Mouse (Mus musculus) mouse trophoblast stem cell (cell line): Measurements from ENCODE around the gene Pkn3.

Experiments
- in situ Hi-C, 2 experiments: fragments of 300-500 bp; cut with MseI, MboI; formaldehyde crosslinking; loops; 2 replicates in 1 of 2; 3 replicates in 1 of 2; pipeline ENCODE4 v1.15.1; 2025

Gene Pkn3

GRCm38 (mm10) chr2:30063235-30063634, 14.2 kb upstream of the Pkn3 start:
- in situ Hi-C loops, result no loop called here

DNA sequence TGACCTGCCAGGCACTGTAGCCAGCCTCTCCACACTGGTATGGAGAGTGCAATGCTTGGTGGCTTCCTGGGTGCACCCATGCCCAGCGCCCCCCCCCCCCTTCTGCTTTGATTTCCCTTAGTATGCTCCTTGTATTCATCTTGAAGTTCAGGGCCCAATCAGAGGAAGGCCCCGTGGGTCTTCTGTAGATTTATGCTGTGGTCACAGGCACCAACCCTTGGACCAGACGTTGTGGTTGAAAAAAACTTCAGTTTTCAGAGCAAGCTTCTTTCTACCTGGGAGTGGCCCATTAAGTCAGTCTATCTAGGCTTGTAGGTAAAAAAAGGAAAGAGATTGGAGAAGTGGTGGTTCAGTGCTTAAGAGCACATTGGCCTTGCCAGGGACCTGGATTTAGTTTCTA, 13.7 kb upstream of the Pkn3 start:
- in situ Hi-C loops, result no loop called here

- in situ Hi-C loops, result no loop called here
Measured at GRCm38 (mm10) chr2:30064298-30064697, 13.2 kb upstream of the Pkn3 start.

DNA sequence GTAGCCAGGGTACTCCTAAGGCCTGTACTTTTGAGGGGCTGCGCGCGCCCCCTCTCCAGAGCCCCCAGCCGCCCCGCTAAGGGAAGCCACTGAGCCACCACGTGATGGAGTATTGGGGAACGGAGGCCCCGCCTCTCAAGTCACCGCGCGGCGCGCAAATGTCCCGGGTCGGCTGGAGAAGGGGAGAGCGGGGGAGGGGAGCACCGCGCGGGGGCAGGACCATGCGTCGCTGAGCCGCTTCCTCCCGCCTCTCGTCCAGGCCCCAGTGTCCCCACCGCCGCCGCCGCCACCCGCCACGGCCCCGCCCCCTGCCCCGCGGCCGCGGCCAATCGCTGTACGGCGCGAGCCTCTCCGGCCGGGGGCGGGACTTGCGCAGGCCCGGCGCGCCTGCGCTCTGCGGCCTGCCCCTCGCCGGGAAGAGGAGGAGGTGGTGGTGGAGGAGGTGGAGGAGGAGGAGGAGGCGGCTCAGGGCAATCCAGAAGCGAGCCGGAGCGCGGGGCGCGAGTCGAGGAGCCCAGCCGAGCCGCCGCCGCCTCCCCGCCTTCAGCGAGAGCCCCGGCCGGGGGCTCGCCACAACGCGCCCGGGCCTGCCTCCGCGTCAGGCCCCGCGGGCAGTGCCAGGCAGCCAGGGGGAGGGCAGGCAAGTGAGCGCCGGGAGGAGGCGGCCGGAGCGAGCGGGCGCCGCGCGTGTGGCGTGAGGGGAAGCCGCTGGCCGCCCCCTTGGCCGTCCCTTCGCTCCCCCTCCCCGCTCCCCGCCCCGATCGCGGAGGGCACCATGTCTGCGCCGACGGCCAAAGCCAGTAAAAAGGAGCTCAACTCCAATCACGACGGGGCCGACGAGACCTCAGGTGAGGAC, 11.2 kb upstream of the Pkn3 start:
- in situ Hi-C loops, result no loop called here

DNA sequence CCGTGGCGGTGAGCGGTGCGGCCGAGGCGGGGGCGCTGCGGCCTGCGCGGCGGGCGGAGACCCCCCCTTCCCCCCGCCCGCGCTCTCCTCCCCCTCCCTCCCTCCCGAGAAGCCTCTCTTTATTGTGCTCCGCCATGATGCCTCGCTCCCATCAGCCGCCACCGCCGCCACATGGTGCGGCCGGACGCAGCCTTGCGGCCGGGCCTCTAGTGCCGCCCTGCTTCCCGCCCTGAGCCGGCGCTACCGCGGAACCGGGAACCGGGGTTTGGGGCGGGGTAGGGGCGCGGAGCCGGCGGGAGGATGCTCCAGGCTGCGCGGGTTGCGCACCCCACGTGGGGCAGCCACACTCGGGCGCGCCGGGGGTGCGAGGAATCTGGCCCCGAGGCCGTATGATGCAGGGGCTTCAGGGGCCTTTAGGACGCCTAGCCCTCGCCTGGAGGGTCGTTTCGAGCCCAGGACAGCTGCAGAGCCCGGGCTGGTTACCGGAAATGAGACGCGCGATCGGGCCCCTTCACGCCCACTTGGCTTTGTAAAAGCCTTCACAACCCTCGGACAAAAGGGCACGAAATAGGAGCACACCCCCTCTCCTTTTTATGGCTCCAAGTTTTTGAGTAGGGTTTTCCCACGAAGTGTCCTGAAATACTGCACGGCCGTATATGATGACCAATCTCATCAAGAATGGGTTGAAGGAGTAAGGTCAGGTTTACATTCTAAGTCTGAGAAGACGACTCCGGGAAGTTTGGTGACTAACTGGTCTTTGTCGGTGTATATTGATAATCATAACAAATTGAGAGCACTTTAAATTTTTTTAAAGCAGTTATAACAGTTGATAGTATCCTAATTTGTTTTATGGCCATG, 10.2 kb upstream of the Pkn3 start:
- in situ Hi-C loops, result no loop called here

GRCm38 (mm10) chr2:30067962-30068361, 9.5 kb upstream of the Pkn3 start:
- in situ Hi-C loops, result no loop called here

DNA sequence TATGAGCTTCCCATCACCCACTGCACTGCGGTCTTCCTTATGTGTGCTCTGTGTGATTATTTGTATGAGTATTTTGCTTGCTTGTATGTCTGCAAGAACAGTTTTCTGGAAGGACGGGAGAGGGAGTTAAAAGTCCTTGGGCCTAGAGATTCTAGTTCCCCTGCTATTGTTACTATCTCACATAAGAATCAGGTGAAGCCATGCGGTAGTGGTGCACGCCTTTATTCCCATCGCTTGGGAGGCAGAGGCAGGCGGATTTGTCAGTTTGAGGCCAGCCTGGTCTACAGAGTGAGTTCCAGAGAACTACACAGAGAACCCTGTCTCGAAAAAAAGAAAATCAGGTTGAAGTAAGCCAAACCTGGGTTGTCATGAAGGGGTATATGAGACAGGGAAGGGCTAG, 4.6 kb upstream of the Pkn3 start:
- in situ Hi-C loops, result no loop called here

- in situ Hi-C loops, result no loop called here
Measured at GRCm38 (mm10) chr2:30073285-30073684, 4.2 kb upstream of the Pkn3 start.

DNA sequence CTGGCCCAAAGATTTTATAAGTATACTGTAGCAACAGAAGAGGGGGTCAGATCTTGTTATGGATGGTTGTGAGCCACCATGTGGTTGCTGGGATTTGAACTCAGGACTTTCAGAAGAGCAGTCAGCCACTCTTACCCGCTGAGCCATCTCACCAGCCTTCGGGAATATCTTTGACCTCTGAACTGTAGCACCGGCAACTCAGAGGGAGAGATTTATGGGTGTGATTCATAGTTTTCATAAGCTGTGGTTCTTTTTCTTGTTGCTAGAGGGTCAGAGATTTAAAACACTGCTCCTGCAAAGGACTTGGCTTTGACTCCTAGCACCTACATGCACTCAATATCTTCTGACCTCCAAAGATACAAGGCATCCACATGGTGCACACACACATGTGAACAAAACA, 1.9 kb upstream of the Pkn3 start:
- in situ Hi-C loops, result no loop called here

DNA sequence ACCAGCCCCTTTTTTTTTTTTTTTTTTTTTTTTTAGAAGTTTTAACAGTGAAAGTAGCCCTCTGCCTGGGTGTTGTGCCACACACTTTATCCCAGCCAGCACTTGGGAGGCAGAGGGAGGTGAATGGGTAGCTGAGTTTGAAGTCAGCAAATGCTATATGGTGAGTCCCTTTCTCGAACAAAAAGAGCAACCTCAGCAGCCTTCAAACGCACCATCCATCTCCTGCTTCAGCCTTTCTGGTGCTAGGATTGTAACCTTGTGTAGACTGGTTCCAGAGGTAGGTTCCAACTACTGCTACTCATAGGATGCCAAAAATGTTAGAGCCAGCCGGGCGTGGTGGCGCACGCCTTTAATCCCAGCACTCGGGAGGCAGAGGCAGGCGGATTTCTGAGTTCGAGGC, 1.0 kb upstream of the Pkn3 start:
- in situ Hi-C loops, result no loop called here

DNA sequence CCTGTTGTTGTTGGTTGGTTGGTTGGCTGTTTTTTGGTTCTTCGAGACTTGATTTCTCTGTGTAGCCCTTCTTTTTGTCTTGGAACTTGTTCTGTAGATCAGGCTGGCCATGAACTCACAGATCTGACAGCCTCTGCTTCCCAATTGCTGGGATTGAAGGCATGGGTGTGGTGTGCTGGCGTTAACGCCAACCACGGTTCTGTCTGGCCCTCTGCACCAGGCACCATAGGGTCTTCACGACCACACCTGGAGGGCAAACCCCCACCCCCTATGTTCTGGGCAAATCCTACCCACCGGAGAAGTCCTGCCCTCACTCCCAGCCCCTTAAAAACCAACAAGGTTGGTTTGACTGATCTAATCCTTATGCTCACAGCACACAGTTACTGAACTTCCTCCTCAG, 525 bp upstream of the Pkn3 start:
- in situ Hi-C loops, result no loop called here

DNA sequence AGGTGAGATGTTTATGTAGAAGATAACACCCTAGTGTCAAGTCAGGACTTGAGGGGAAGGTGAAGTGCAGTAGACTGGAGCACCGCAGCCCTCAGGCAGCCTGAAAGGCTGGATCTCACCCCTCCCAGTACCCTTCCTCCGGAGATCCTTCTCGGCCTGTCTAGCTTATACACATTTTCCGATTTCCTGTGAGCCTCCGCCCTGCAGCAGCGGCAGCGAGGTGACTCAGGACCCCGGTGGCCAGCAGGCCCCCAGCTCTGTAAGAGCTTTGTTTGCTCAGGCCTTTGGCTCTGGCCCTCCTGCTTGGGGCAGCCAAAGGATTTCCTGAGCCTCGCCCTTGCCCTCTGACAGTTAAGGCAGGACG, 847 bp downstream of the Pkn3 start:
- in situ Hi-C loops, result no loop called here

GRCm38 (mm10) chr2:30078760-30079159, 1.3 kb downstream of the Pkn3 start:
- in situ Hi-C loops, result no loop called here

GRCm38 (mm10) chr2:30080181-30080800, 2.8 kb downstream of the Pkn3 start:
- in situ Hi-C loops, result no loop called here

- in situ Hi-C loops, result no loop called here
Measured at GRCm38 (mm10) chr2:30084113-30084512, 6.6 kb downstream of the Pkn3 start.

DNA sequence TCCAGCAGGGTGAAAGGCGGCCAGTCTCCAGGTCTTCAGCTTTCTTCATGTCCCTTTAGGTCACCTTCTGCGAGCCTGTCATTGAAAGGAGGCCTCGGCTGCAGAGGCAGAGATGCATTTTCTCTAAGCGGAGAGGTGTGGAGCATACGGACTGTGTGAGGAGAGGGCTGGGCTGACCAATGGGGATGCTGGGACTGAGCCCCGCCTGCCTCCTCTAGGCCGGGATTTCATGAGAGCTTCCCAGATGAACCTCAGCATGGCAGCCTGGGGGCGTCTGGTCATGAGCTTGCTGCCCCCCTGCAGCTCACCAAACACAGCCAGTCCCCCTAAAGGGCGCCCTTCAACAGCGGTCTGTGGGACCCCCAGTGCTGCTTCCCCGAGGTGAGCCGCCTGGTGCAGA, 7.1 kb downstream of the Pkn3 start:
- in situ Hi-C loops, result no loop called here

DNA sequence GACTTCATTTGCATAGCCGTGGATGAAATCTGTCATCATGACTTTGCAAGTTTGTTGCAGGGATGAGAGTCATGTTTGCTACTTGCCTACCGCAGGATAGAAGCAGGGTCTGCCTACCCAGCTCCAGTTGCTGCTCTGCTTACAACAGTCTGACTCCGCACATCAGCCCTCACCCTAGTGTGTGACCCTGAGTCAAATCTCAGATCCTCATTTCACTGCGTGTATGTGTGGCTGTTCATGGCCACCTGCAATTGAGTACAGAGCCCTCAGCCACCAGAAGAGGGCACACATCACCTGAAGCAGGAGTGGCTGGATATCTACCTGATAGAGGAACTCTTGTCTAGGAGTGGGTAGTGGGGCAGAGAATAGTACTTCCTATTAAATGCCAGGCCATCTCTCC, 9.8 kb downstream of the Pkn3 start:
- in situ Hi-C loops, result no loop called here

DNA sequence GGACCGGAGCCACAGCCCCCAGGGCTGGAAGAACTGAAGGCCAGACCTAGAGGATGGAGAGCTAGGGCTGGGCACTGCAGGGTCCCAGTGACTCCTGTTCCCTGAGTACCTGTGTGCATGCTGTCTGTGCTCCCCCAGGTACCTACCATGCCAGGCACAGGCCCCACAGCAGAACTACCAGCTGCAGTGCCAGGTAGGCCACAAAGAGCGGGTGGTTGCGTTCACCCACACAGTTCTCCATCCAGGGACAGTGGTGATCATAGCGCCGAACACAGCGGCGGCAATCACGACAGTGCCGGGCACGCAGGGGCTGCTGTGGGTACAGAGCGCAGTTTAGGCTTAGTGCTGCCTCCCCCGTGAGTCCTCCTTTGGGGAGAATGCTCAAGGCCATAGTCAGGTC, 14.0 kb downstream of the Pkn3 start:
- in situ Hi-C loops, result no loop called here

- in situ Hi-C loops, result no loop called here
Measured at GRCm38 (mm10) chr2:30092280-30092918, 14.9 kb downstream of the Pkn3 start.

- in situ Hi-C loops, result no loop called here
Measured at GRCm38 (mm10) chr2:30093471-30094207, 16.2 kb downstream of the Pkn3 start, which contains the start of gene Zdhhc12. Zdhhc12 (minus strand) TSS chr2:30093648.

DNA sequence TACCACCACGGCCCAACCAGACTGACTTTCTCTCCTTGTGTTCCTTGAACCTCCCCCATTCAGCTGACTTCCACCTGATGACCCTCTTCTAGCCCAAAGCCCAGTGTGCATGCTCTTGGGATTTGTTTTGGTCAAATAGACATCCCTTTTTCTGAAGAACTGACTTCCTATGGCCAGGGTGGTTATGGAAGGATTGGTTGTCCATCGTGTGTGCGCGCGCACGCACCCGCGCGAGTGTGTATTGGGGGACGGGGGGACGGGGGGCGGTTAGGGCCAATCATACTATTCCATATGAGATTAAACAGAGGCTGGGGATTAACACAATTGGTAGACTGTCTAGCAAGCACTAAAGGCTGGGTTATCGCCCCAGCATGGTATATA, 16.7 kb downstream of the Pkn3 start:
- in situ Hi-C loops, result no loop called here
